Mouse (Mus musculus): ENCODE measurements around the gene Ankrd26. TPM values are rescaled to one million over a fixed set of nuclear protein-coding genes. Genes with fewer than 3 reads are reported as not detected.
"Not testable (repeated sequence)": the region's sequence is repeated elsewhere in the genome, so short reads cannot be mapped to it uniquely, and the experiment has no call there.

Gene Ankrd26
- polyA plus RNA-seq, 2 experiments, result 5.7 to 6.8 TPM

DNA sequence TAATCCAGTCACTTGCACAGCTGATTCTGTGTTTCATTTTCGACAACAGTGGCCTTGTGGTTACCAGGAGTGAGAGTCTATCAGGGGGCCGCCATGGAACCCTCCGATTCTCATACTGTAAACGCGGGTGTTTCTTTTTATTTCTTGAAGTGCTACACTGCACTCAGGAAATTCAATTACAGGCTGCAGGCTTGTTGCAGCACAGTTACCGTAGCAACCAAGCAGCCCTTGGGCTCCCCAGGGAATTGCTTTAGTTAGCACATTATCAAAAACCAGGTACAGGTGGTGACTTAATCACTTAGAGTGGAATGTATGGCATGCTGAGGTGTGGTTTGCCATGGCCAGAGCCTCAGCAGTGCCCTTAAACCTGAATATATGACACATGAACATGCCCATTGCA is 12.3 kb upstream of the Ankrd26 start:
- Histone ChIP-seq H3K27me3 (ENCODE audit: control insufficient read depth, insufficient read depth, low read length) (no peaks in the 10 kb centered on the region), H3K36me3 (replicated peaks; ENCODE audit: control insufficient read depth, insufficient read depth, low read depth) (no peaks in the 10 kb centered on the region), H3K9ac (replicated peaks) (no peak overlapping the region), H3K9me3 (ENCODE audit: control insufficient read depth, low read length) (no peaks in the 10 kb centered on the region), H3K4me2 (ENCODE audit: low read depth) (no peak overlapping the region), H3K4me3 (ENCODE audit: insufficient read depth in 1 of 2, low read depth in 2 of 2, low read length in 2 of 2) (no peak overlapping the region), H3K27ac (no peak overlapping the region), H3K4me1 (replicated peaks; ENCODE audit: control insufficient read depth in 2 of 2, insufficient read depth in 2 of 2, low read length in 1 of 2) (no peaks in the 10 kb centered on the region)
- WGBS (ENCODE audit: insufficient replicate concordance), result 67% methylated on average over 6 of the region's 6 CpGs
- DNase-seq (ENCODE audit: low read depth in 3 of 3, low spot score in 3 of 3) (no peak), ATAC-seq (ENCODE audit: insufficient read depth) (no peak)
- TF ChIP-seq EP300 (IDR thresholded peaks at IDR 0.05; ENCODE audit: low read depth) (no peak), CTCF (IDR thresholded peaks at IDR 0.05; ENCODE audit: low read depth) (no peak)

DNA sequence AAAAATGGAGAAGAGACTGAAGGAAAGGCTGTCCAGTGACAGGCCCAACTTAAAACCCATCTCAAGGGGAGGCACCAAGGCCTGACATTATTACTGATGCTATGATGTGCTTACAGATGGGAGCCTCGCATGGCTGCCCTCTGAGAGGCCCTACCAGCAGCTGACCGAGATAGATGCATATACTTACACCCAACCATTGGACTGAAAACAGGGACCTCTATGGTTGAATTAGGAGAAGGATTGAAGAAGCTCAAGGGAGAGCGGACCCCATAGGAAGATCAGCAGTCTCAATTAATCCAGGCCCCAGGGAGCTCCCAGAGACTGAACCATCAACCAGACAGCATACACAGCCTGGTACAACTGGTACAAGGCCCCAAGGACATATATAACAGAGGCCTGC is 5.8 kb upstream of the Ankrd26 start:
- 75% methylated on average over 3 of the region's 3 CpGs for WGBS (ENCODE audit: insufficient replicate concordance)

DNA sequence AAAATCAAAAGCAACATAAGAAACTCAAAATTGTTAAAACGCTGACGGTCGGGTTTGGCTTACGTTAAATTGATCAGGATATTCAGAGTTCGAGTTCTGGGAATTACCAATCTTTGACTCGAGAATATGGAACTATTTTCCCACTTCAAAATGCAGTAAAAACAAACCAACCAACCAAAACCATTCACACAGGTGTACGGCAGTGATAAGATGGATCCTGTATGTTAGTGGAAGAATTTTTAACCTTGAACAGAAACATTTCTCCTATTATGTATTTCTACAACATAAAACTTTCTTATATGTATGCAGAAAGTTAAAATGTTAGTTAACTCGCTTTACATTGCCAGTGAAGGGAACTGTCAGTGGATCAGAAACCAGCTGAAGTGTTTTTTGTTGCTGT is 801 bp downstream of the Ankrd26 start:
- Histone ChIP-seq H3K36me3 (replicated peaks; ENCODE audit: control insufficient read depth, insufficient read depth, low read depth) (peaks cover 5% of the 10 kb centered on the region), H3K4me3 (ENCODE audit: insufficient read depth in 1 of 2, low read depth in 2 of 2, low read length in 2 of 2) (peak overlapping the region; percentile 78 to 83), H3K4me1 (replicated peaks; ENCODE audit: control insufficient read depth in 2 of 2, insufficient read depth in 2 of 2, low read length in 1 of 2) (peaks cover 7% of the 10 kb centered on the region in 2 experiments), H3K9ac (replicated peaks) (peak overlapping the region; percentile 84), H3K27me3 (ENCODE audit: control insufficient read depth, insufficient read depth, low read length) (no peaks in the 10 kb centered on the region), H3K27ac (no peak overlapping the region), H3K4me2 (ENCODE audit: low read depth) (peak overlapping the region; percentile 84), H3K9me3 (ENCODE audit: control insufficient read depth, low read length) (no peaks in the 10 kb centered on the region)
- DNase-seq (ENCODE audit: low read depth in 3 of 3, low spot score in 3 of 3) (no peak), ATAC-seq (ENCODE audit: insufficient read depth) (no peak)
- TF ChIP-seq EP300 (IDR thresholded peaks at IDR 0.05; ENCODE audit: low read depth) (no peak), CTCF (IDR thresholded peaks at IDR 0.05; ENCODE audit: low read depth) (no peak)
- 48% methylated on average over 8 of the region's 8 CpGs for WGBS (ENCODE audit: insufficient replicate concordance)

More for the DNA sequence above, 5.8 kb upstream of the Ankrd26 start:
- no peak for ATAC-seq (ENCODE audit: insufficient read depth)
- Histone ChIP-seq H3K9me3 (ENCODE audit: control insufficient read depth, low read length) (no peaks in the 10 kb centered on the region), H3K9ac (replicated peaks) (no peak overlapping the region), H3K4me1 (replicated peaks; ENCODE audit: control insufficient read depth in 2 of 2, insufficient read depth in 2 of 2, low read length in 1 of 2) (peaks cover 3% of the 10 kb centered on the region in 2 experiments), H3K27me3 (ENCODE audit: control insufficient read depth, insufficient read depth, low read length) (no peaks in the 10 kb centered on the region), H3K27ac (no peak overlapping the region), H3K4me3 (ENCODE audit: insufficient read depth in 1 of 2, low read depth in 2 of 2, low read length in 2 of 2) (no peak overlapping the region), H3K4me2 (ENCODE audit: low read depth) (no peak overlapping the region), H3K36me3 (replicated peaks; ENCODE audit: control insufficient read depth, insufficient read depth, low read depth) (no peaks in the 10 kb centered on the region)
- DNase-seq (ENCODE audit: low read depth in 3 of 3, low spot score in 3 of 3), result no peak
- no peak for TF ChIP-seq CTCF (IDR thresholded peaks at IDR 0.05; ENCODE audit: low read depth)
- no peak for TF ChIP-seq EP300 (IDR thresholded peaks at IDR 0.05; ENCODE audit: low read depth)

DNA sequence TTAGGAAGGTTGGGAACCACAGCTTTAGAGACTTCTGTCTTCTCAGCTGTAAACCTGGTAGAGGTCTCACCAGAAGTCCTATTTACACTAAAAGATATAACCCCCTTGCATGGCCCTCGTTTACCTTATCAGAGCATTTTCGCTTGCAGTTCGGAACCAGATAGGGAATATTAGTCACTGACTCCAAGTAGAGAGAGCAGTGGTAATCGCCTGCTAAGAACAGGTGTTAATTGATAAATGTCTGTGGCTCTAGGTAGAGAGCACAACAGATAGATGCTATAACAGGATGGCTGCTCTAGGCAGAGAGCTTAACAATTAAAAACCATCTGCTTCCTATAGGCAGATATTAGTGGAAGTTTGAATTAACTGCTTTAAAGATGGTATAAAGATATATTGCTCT is 23.4 kb downstream of the Ankrd26 start:
- Histone ChIP-seq H3K9me3 (ENCODE audit: control insufficient read depth, low read length) (no peaks in the 10 kb centered on the region), H3K27ac (no peak overlapping the region), H3K36me3 (replicated peaks; ENCODE audit: control insufficient read depth, insufficient read depth, low read depth) (peaks cover 5% of the 10 kb centered on the region), H3K4me1 (replicated peaks; ENCODE audit: control insufficient read depth in 2 of 2, insufficient read depth in 2 of 2, low read length in 1 of 2) (peaks cover 0 to 3% of the 10 kb centered on the region in 2 experiments; a peak in 2 of 4 replicates), H3K4me3 (ENCODE audit: insufficient read depth in 1 of 2, low read depth in 2 of 2, low read length in 2 of 2) (no peak overlapping the region), H3K9ac (replicated peaks) (no peak overlapping the region), H3K27me3 (ENCODE audit: control insufficient read depth, insufficient read depth, low read length) (no peaks in the 10 kb centered on the region), H3K4me2 (ENCODE audit: low read depth) (no peak overlapping the region)
- ATAC-seq (ENCODE audit: insufficient read depth) (peak; percentile 57; the same call in 1 of the 2 replicates), DNase-seq (ENCODE audit: low read depth in 3 of 3, low spot score in 3 of 3) (no peak)
- TF ChIP-seq EP300 (IDR thresholded peaks at IDR 0.05; ENCODE audit: low read depth) (0 out of 2 replicates have a peak, but pooled peaks have one; percentile 18), CTCF (IDR thresholded peaks at IDR 0.05; ENCODE audit: low read depth) (no peak)
- 43% methylated on average over 4 of the region's 4 CpGs for whole genome bisulfite sequencing (ENCODE audit: insufficient replicate concordance)

DNA sequence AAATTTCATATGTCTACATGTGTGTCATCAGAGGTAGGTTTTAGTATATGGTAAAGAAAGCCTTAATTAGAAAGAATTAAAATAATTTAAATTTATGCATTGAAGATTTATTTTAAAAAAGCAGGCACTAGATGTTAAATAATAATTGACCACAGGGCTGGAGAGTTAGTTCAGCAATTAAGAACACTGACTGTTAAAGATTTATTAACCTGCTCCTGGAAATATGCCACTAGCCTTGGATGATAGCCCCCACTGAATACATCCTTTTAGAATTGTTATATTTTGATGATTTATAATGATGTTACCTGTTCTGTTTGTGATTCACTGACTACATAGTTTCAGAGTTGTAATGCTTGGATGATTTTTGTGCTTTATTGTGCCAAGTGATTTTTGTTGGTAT is 24.8 kb downstream of the Ankrd26 start:
- H3K9me3 ChIP-seq (ENCODE audit: control insufficient read depth, low read length); H3K36me3 ChIP-seq (replicated peaks; ENCODE audit: control insufficient read depth, insufficient read depth, low read depth); DNase-seq (ENCODE audit: low read depth in 3 of 3, low spot score in 3 of 3); H3K9ac ChIP-seq (replicated peaks); H3K4me2 ChIP-seq (ENCODE audit: low read depth); ATAC-seq (ENCODE audit: insufficient read depth); H3K27me3 ChIP-seq (ENCODE audit: control insufficient read depth, insufficient read depth, low read length); H3K4me3 ChIP-seq (ENCODE audit: insufficient read depth in 1 of 2, low read depth in 2 of 2, low read length in 2 of 2); H3K27ac ChIP-seq; H3K4me1 ChIP-seq (replicated peaks; ENCODE audit: control insufficient read depth in 2 of 2, insufficient read depth in 2 of 2, low read length in 1 of 2): not testable (repeated sequence)

Data from liver, embryonic 14.5 days (tissue).